23 mouse cellular contexts compared by ENCODE assay signal in the genomic region with DNA sequence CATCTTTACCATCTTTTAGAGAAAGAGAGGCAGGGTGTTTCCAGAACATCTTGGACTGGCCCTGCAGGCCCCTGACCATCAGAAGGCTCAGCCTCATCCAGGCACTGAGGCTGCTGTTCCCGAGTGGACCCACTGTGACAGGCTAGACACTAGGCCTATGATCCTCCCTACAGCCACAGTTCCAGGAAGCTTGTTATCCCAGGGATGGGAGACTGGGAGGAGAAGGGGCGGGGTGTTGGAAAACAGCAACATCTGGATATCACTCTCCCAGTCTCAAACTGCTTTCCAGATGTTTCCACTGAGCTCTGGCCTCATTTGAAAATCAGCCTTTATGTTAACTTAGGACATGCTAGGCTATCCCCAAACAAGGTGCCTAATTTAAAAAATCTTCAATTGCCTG.
DNase-seq lines count a peak whose midpoint lies in the region; ATAC-seq lines count a peak whose summit lies in the region.
"Had no signal": no experiment of that assay in that cellular context is flagged by ENCODE, and none has a peak within 500 bp of the region (broad histone marks: within the 10 kb centered on the region; RNA-seq: fewer than 3 reads in every experiment).

No protein-coding gene starts in this region.

- no peak overlapping the region for H3K4me2 ChIP-seq in embryonic facial prominence, embryonic 12.5 days (replicated peaks)
- H3K4me2 ChIP-seq: embryonic facial prominence, embryonic 13.5 days; hindbrain, embryonic 13.5 days; midbrain, embryonic 12.5 days had no signal

- H3K9ac ChIP-seq in embryonic facial prominence, embryonic 12.5 days = no peak overlapping the region
- H3K9ac ChIP-seq: embryonic facial prominence, embryonic 13.5 days; hindbrain, embryonic 13.5 days; midbrain, embryonic 12.5 days had no signal

- no peaks in the 10 kb centered on the region for H3K4me1 ChIP-seq in embryonic facial prominence, embryonic 12.5 days
- H3K4me1 ChIP-seq: midbrain, embryonic 12.5 days had no signal

- H3K9me3 ChIP-seq in embryonic facial prominence, embryonic 12.5 days = no peaks in the 10 kb centered on the region
- H3K9me3 ChIP-seq: embryonic facial prominence, embryonic 13.5 days; hindbrain, embryonic 13.5 days; midbrain, embryonic 12.5 days had no signal

- peak; percentile 18 for DNase-seq in embryo, embryonic 10.5 days (ENCODE audit: low spot score)
- DNase-seq in embryo, embryonic 10 days (ENCODE audit: low spot score) = no peak
- DNase-seq in heart, adult 11 months = peak; percentile 89
- DNase-seq in heart, postnatal 4 days = no peak
- peak; percentile 21 for DNase-seq in lung, postnatal 10 days
- DNase-seq in urinary bladder, postnatal 10 days (ENCODE audit: low spot score) = no peak
- no peak for DNase-seq in adrenal gland, adult 2 months
- DNase-seq: adrenal gland, postnatal 14 days; cerebellum, adult 2 months; cerebellum, postnatal 25 days; heart, adult 2 months; kidney, adult 18-20 months; kidney, postnatal 4 days; layer of hippocampus, adult 9-11 months; thymus, adult 2 months; thymus, postnatal 4 days had no signal

- no peak overlapping the region for H3K4me3 ChIP-seq in embryonic facial prominence, embryonic 12.5 days
- H3K4me3 ChIP-seq: embryonic facial prominence, embryonic 13.5 days; heart, adult 2 months; hindbrain, embryonic 13.5 days; midbrain, embryonic 12.5 days had no signal

- H3K36me3 ChIP-seq in embryonic facial prominence, embryonic 12.5 days = no peaks in the 10 kb centered on the region
- H3K36me3 ChIP-seq: embryonic facial prominence, embryonic 13.5 days; midbrain, embryonic 12.5 days had no signal

- no peak for ATAC-seq in embryonic facial prominence, embryonic 12.5 days (ENCODE audit: insufficient number of reproducible peaks, insufficient read depth, low FRiP score, low TSS enrichment)
- ATAC-seq: forebrain, embryonic 14.5 days; inflammation-experienced regulatory T-cells, adult 6 months had no signal

- peak overlapping the region; percentile 46; the same call in 1 of the 2 replicates for H3K27ac ChIP-seq in embryonic facial prominence, embryonic 12.5 days
- H3K27ac ChIP-seq: embryonic facial prominence, embryonic 13.5 days; heart, adult 2 months; hindbrain, embryonic 13.5 days; midbrain, embryonic 12.5 days; stomach, postnatal 0 days had no signal

- 37% methylated on average over 2 of the region's 2 CpGs for WGBS in embryonic facial prominence, embryonic 12.5 days

- H3K27me3 ChIP-seq in embryonic facial prominence, embryonic 12.5 days = no peaks in the 10 kb centered on the region
- H3K27me3 ChIP-seq: embryonic facial prominence, embryonic 13.5 days had no signal

Comparison
In these comparisons a context has a peak if more than half of its experiments do, and no peak if none do; other contexts are left out.
1. DNase-seq: peak in embryo, embryonic 10.5 days (single experiment), heart, adult 11 months (single experiment) and lung, postnatal 10 days (single experiment); none in embryo, embryonic 10 days (single experiment), heart, postnatal 4 days (single experiment), urinary bladder, postnatal 10 days (single experiment) and adrenal gland, adult 2 months (single experiment).